Mouse (Mus musculus): ENCODE results near the gene Ikbip.

Ikbip gene

GRCm38 (mm10) chr10:91082550-91083392 is at the start of gene Ikbip, which contains the start of gene Apaf1:
Ikbip (plus strand) TSS chr10:91082940.
Apaf1 (minus strand) TSS chr10:91082770.
- peak; percentile 98 for DNase-seq (ENCODE audit: low read depth, low spot score)

- peak; percentile 39 for DNase-seq (ENCODE audit: low read depth, low spot score)
These were observed 48.8 kb upstream of the Ikbip start for GRCm38 (mm10) chr10:91033942-91034341.

- no peak for DNase-seq (ENCODE audit: low read depth, low spot score)
These were observed 33.0 kb upstream of the Ikbip start for GRCm38 (mm10) chr10:91049696-91050095.

GRCm38 (mm10) chr10:91051156-91051555 is 31.6 kb upstream of the Ikbip start:
- no peak for DNase-seq (ENCODE audit: low read depth, low spot score)

GRCm38 (mm10) chr10:91052734-91053133 is 30.0 kb upstream of the Ikbip start:
- DNase-seq (ENCODE audit: low read depth, low spot score), result no peak

GRCm38 (mm10) chr10:91060742-91061141 is 22.0 kb upstream of the Ikbip start:
- peak; percentile 31 for DNase-seq (ENCODE audit: low read depth, low spot score)

GRCm38 (mm10) chr10:91062355-91062754 is 20.4 kb upstream of the Ikbip start:
- no peak for DNase-seq (ENCODE audit: low read depth, low spot score)

GRCm38 (mm10) chr10:91071768-91072167 is 11.0 kb upstream of the Ikbip start:
- no peak for DNase-seq (ENCODE audit: low read depth, low spot score)

- DNase-seq (ENCODE audit: low read depth, low spot score), result peak; percentile 61
These were observed 9.4 kb upstream of the Ikbip start for GRCm38 (mm10) chr10:91073345-91073744.

GRCm38 (mm10) chr10:91076667-91077066 is 6.1 kb upstream of the Ikbip start:
- no peak for DNase-seq (ENCODE audit: low read depth, low spot score)

GRCm38 (mm10) chr10:91080540-91080939 is 2.2 kb upstream of the Ikbip start:
- DNase-seq (ENCODE audit: low read depth, low spot score), result no peak

- peak; percentile 21 for DNase-seq (ENCODE audit: low read depth, low spot score)
These were observed 707 bp upstream of the Ikbip start for GRCm38 (mm10) chr10:91081959-91082507.

- no peak for DNase-seq (ENCODE audit: low read depth, low spot score)
These were observed 720 bp downstream of the Ikbip start for GRCm38 (mm10) chr10:91083393-91083927.

GRCm38 (mm10) chr10:91092812-91093211 is 10.1 kb downstream of the Ikbip start:
- DNase-seq (ENCODE audit: low read depth, low spot score), result no peak

- no peak for DNase-seq (ENCODE audit: low read depth, low spot score)
These were observed 11.7 kb downstream of the Ikbip start for GRCm38 (mm10) chr10:91094251-91095104.

GRCm38 (mm10) chr10:91098056-91098455 is 15.3 kb downstream of the Ikbip start:
- no peak for DNase-seq (ENCODE audit: low read depth, low spot score)

GRCm38 (mm10) chr10:91100101-91100500 is 17.4 kb downstream of the Ikbip start:
- no peak for DNase-seq (ENCODE audit: low read depth, low spot score)

- DNase-seq (ENCODE audit: low read depth, low spot score), result no peak
These were observed 19.2 kb downstream of the Ikbip start for GRCm38 (mm10) chr10:91101936-91102335.

GRCm38 (mm10) chr10:91102799-91103590 is 20.3 kb downstream of the Ikbip start:
- no peak for DNase-seq (ENCODE audit: low read depth, low spot score)

GRCm38 (mm10) chr10:91105981-91106380 is 23.2 kb downstream of the Ikbip start:
- no peak for DNase-seq (ENCODE audit: low read depth, low spot score)

- DNase-seq (ENCODE audit: low read depth, low spot score), result no peak
These were observed 27.1 kb downstream of the Ikbip start for GRCm38 (mm10) chr10:91109841-91110240.
